Mouse (Mus musculus): Measurements from ENCODE around the gene Mnx1.

DNA sequence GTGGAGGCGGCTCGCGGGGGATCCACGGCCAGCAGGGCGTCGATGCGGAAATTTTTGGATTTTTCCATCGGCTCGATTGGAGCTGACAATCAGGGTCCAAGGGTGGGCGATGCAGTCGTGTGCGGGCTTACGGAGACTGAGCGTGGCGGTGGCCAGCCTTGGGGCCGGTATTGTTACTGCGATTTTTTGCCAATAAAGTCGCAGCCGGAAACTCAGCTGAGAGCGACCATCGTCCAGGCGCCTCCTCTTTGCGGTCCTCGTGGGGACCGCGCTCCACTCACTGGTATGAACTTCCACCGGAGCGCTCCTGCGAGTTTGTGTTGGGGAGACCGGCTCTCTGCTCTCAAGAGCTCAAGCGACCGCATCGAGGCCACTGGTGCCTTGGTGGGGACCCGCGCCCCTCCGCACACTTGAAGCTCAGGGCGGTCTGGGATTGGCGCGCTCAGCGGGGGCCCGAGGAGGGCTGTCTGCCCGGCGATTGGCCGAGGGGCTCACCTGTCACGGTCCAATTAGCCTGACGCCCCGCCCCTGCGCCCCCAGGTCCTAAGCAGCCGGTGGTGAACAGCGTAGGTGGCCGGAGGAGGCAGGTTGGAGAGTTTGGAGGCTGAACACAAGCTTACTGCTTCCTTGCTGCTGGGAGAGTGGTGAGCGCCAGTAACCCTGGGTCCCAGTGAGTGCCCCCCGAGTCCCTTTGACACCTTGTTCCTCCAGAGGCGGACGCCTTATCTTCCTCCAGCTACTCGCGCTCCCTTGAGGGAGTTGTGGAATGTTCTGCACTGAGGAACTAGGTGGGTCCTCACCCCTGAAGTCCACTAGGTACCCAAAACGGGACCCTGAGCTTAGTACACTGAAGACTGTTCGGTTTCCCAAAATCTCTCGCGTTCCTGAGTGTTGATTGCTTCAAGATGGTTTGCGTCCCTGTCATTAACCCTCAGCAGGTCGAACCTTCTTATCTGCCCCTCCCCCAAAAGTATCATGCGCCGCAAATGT is at the start of gene Mnx1:
- TF ChIP-seq CTCF (IDR thresholded peaks at IDR 0.05; ENCODE audit: control insufficient read depth, insufficient read depth, insufficient replicate concordance, low read depth, low read length) (no peak), POLR2A (IDR thresholded peaks at IDR 0.05; ENCODE audit: control insufficient read depth, low read depth, low read length) (no peak)

All from testis, adult 2 months (tissue).